Mouse (Mus musculus) liver, embryonic 11.5 days (tissue): Measurements from ENCODE around the gene Pnpla8. TPM values are rescaled to one million over a fixed set of nuclear protein-coding genes. Genes with fewer than 3 reads are reported as not detected.
A peak's percentile ranks its signal among the peaks of the same experiment; 100 is the strongest.
"Not testable (repeated sequence)": the region's sequence is repeated elsewhere in the genome, so short reads cannot be mapped to it uniquely, and the experiment has no call there.

Source experiments
- ATAC-seq: fragments of 200-750 bp; cut with Nextera tagmentation; replicated peaks from 2 replicates; pipeline ENCODE4 v1.8.0; 2017; ENCODE audit warnings: moderate number of reproducible peaks, mild to moderate bottlenecking, moderate TSS enrichment, moderate library complexity; ENCODE audit not compliant: low FRiP score
- DNase-seq: peaks from one replicate; pipeline ENCODE4 v3.0.0-alpha.2; 2017; ENCODE audit warnings: low spot score
- H3K27ac ChIP-seq: fragments of 300-500 bp; sonication (generic); 2 replicates; pipeline ENCODE4 v1.5.1; 2014; ENCODE audit warnings: mild to moderate bottlenecking, low read depth, low read length, control low read depth
- H3K27me3 ChIP-seq: fragments of 300-500 bp; sonication (generic); replicated peaks from 2 replicates; pipeline ENCODE4 v1.6.1; 2014; ENCODE audit warnings: low read length, mixed read lengths; ENCODE audit not compliant: control insufficient read depth, insufficient read depth
- H3K36me3 ChIP-seq: fragments of 300-500 bp; sonication (generic); 2 replicates; pipeline ENCODE4 v1.6.1; 2014; ENCODE audit warnings: mild to moderate bottlenecking, low read length, moderate library complexity, mixed read lengths; ENCODE audit not compliant: control insufficient read depth, insufficient read depth
- H3K4me1 ChIP-seq: fragments of 300-500 bp; sonication (generic); replicated peaks from 2 replicates; pipeline ENCODE4 v1.6.1; 2014; ENCODE audit warnings: low read length, mixed read lengths; ENCODE audit not compliant: control insufficient read depth, insufficient read depth
- H3K4me2 ChIP-seq: fragments of 300-500 bp; sonication (generic); 2 replicates; pipeline ENCODE4 v1.6.1; 2014; ENCODE audit warnings: mild to moderate bottlenecking, control low read depth, moderate library complexity
- H3K4me3 ChIP-seq: fragments of 300-500 bp; sonication (generic); 2 replicates; pipeline ENCODE4 v1.5.1; 2014; ENCODE audit warnings: low read depth, low read length, control low read depth
- H3K9ac ChIP-seq: fragments of 300-500 bp; sonication (generic); 2 replicates; pipeline ENCODE4 v1.6.1; 2014; ENCODE audit warnings: low read depth, low read length, control low read depth
- H3K9me3 ChIP-seq: fragments of 300-500 bp; sonication (generic); 2 replicates; pipeline ENCODE4 v1.6.1; 2016; ENCODE audit warnings: low read length, inconsistent platforms, mixed read lengths; ENCODE audit not compliant: control insufficient read depth
- WGBS: fragments of 180-500 bp; shearing (Covaris S2); extraction: QIAGEN DNeasy Blood & Tissue Kit; methylation state at CpG from one replicate; pipeline ENCODE4 v1.1.7; 2014; 5-methylcytosine and 5-hydroxymethylcytosine counted together
- polyA plus RNA-seq: library from polyadenylated mRNA; unstranded; fragments of >200 nt; fragmentation: Nextera tagmentation; extraction: Ambion mirVana; gene quantifications from 2 replicates; pipeline ENCODE4 v1.2.1, GENCODE M21; 2014

The Pnpla8 gene
- 29.3 and 40.0 TPM in 2 replicates for polyA plus RNA-seq

DNA sequence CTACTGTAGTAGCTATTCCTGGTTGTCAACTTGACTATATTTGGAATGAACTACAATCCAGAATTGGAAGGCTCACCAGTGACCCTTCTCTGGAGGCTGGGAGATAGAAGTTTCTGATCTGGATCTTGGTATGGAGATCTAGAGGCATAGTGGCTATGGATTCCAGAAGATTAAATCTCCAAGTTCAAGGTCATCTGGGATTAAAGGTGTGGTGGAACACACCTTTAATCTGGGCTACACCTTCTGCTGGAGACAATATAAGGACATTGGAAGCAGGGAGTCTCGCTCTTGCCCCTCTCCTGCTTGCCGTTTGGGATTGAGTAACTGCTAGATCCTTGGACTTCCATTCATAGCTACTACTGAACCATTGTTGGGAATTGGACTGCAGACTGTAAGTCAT lies at the start of gene Pnpla8:
Gene Pnpla8 (plus strand): TSS at position 301 of the 400 bp plus-strand sequence.
- not testable (repeated sequence) for H3K27ac ChIP-seq, H3K9me3 ChIP-seq, H3K36me3 ChIP-seq, H3K27me3 ChIP-seq, DNase-seq, ATAC-seq, H3K4me1 ChIP-seq
- H3K9ac ChIP-seq = peak within 1 kb of the TSS; percentile 59
- whole genome bisulfite sequencing = 85% methylated on average over 2 of the region's 2 CpGs
- H3K4me2 ChIP-seq = peak within 1 kb of the TSS; percentile 81
- peak within 1 kb of the TSS; percentile 63 for H3K4me3 ChIP-seq

DNA sequence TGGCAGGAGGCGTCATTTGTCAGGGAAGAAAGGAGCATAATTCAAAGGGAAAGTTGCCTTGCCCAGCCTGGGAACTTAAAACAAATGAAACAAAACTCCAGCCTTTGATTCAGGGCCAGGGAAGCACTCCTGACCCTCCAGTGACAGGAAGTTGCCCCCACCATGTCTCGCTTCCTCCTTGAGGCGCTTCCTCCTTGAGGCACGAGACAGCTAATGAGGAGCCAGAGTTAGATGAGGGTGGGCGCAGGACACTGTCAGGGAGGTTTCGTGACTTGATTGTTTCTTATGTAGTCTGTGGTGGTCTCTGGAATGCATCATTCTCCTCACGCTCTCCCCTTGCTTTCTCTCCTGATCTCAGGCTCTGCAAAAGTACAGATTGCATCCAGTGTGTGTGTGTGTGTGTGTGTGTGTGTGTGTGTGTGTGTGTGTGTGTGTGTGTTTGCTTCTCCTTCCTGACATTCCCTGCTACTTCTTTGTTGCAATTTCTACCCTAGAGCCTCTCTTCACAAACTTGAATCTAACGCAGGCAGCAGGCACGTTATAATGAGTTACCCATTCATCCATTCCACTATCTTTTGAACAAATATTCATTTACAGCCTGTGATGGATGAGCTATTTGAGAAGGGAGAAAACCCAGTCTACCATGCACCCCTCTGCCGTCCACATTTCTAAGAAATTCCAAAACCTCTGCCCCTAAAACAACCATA lies 44.7 kb upstream of the Pnpla8 start:
- Histone ChIP-seq H3K4me2 (no peak overlapping the region), H3K9me3 (no peaks in the 10 kb centered on the region), H3K4me3 (no peak overlapping the region), H3K27ac (no peak overlapping the region), H3K36me3 (no peaks in the 10 kb centered on the region), H3K9ac (no peak overlapping the region), H3K27me3 (no peaks in the 10 kb centered on the region), H3K4me1 (no peaks in the 10 kb centered on the region)
- ATAC-seq (no peak), DNase-seq (no peak)
- 43% methylated on average over 10 of the region's 10 CpGs for WGBS

- H3K4me3 ChIP-seq = no peak overlapping the region
- H3K4me2 ChIP-seq = no peak overlapping the region
- 87% methylated on average over 2 of the region's 2 CpGs for WGBS
- ATAC-seq (no peak), DNase-seq (no peak)
- no peak overlapping the region for H3K27ac ChIP-seq
- H3K4me1 ChIP-seq = no peaks in the 10 kb centered on the region
- H3K27me3 ChIP-seq = no peaks in the 10 kb centered on the region
- no peak overlapping the region for H3K9ac ChIP-seq
- no peaks in the 10 kb centered on the region for H3K36me3 ChIP-seq
- H3K9me3 ChIP-seq = no peaks in the 10 kb centered on the region
Measured at GRCm38 (mm10) chr12:44177038-44177355, 44.2 kb upstream of the Pnpla8 start.

DNA sequence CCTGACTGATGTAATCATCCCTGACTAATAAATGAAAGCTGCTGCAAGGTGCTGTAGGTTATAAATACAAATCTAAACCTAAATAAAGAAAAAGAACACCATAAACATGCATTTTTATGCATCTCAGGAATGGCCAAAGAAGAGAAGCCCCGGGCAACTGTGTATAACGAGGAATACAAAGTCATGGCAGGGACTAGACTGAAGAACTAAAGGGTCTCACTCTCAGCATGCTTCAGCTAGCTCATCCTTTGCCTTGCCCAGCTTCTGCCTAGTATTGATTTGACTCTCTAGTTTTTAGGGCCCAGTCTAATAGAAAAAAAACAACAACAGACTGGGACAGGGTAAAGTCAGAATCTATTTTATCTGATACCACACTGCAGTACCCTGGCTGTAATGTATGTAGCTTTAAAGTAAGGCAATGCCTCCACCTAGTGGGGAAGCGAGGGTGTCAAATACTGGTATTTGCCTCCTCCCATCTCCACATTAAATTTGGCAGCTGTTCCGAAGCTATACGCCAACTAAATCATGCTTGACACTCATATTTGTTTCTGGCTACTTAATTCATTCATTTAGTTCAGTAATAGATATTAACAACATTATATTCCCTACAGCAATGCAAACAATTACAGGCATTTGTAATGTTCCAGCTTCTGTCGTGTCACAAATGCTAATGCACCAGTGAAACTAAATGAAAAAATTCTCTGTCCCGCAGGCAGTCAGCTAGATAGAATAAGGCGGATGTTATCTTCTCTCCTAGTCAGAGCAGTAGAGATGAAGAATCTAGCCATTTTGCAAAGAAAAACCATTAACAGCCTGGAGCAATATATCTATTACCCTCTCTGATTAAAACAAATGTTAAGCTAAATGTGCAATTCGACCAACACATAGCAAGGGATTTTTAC lies 39.8 kb upstream of the Pnpla8 start:
- DNase-seq = no peak

DNA sequence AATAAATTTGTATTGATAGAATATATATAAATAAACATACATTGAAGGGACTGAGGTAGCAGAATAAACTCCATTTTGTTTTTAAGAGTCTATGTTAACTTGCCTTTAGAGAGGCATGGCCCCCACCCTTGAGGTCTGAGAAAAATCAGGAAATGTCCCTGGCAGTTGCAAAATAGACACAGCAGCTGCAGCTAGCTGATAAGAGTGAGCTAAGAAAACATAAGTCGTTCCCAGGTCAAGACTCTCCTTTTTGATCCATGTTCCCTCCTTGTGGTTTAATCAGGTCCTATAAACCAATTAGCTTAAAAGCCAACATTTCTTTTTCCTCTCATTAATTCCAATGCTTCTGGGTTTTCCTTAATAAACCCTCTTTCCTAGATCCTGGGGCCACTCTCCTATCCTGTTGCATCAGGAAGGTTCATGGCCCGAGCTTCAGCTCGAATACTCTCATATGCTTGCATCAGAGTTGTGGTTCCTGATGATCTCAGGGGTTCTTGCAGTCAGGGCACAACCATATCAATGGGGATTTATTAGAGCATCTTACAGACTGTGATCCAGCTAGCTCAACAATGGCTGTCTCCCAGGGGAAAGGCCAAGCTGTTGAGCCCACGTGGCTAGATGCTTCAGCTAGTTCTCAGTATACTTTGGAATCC lies 23.2 kb upstream of the Pnpla8 start:
- ATAC-seq (peak; percentile 87), DNase-seq (no peak)
- H3K27me3 ChIP-seq = no peaks in the 10 kb centered on the region
- H3K4me2 ChIP-seq = no peak overlapping the region
- H3K4me3 ChIP-seq = no peak overlapping the region
- H3K9ac ChIP-seq = no peak overlapping the region
- no peaks in the 10 kb centered on the region for H3K36me3 ChIP-seq
- WGBS = 33% methylated on average over 4 of the region's 4 CpGs
- H3K4me1 ChIP-seq = peaks cover 6% of the 10 kb centered on the region
- no peaks in the 10 kb centered on the region for H3K9me3 ChIP-seq
- H3K27ac ChIP-seq = no peak overlapping the region

More for the DNA sequence above, 39.8 kb upstream of the Pnpla8 start:
- Histone ChIP-seq H3K36me3 (no peaks in the 10 kb centered on the region), H3K27ac (no peak overlapping the region), H3K9me3 (no peaks in the 10 kb centered on the region), H3K4me3 (no peak overlapping the region), H3K27me3 (no peaks in the 10 kb centered on the region), H3K4me1 (no peaks in the 10 kb centered on the region), H3K9ac (no peak overlapping the region), H3K4me2 (no peak overlapping the region)
- 56% methylated on average over 9 of the region's 9 CpGs for WGBS
- no peak; the same call in 1 of the 2 replicates for ATAC-seq

DNA sequence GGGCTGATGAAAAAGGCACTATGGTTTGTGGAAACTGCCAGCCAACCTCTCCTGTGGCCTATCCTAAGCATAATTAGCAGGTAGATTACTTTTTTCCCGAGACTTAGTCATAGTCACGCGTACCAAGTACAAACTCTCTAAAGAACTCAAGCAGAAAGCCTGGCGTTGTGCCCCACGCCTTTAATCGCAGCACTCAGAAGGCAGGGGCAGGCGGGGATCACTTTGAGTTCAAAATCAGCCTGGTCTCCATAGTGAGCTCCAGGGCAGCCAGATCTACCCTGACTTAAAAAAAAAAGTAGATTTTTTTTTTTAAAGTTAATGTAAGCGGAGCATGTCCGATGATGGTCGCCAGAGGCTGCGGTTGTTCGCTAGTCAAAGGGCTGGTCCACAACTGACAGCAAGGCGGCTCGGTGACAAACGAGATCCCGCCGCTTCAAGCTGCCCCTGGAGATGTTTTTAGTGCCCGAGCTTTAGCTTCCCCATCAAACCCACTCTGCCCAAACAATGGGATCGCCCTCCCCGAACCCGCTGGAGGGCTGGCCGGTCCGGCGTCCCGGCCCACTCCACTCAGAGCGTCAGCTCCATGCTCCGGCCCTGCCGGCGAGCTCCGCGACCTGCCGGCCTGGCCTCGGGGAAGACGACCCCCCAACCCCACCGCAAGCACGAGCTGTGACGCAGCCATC lies 11.9 kb upstream of the Pnpla8 start:
- peak overlapping the region; percentile 82 for H3K4me2 ChIP-seq
- H3K36me3 ChIP-seq = 0 out of 2 replicates have a peak, but pooled peaks cover 2% of the 10 kb centered on the region
- no peaks in the 10 kb centered on the region for H3K9me3 ChIP-seq
- peak overlapping the region; percentile 75 for H3K27ac ChIP-seq
- H3K27me3 ChIP-seq = no peaks in the 10 kb centered on the region
- DNase-seq (peak; percentile 44), ATAC-seq (no peak)
- H3K4me1 ChIP-seq = no peaks in the 10 kb centered on the region; the same call in 1 of the 2 replicates
- peak overlapping the region; percentile 92 for H3K4me3 ChIP-seq
- H3K9ac ChIP-seq = peak overlapping the region; percentile 89
- WGBS = under 1% methylated on average over 37 of the region's 37 CpGs

DNA sequence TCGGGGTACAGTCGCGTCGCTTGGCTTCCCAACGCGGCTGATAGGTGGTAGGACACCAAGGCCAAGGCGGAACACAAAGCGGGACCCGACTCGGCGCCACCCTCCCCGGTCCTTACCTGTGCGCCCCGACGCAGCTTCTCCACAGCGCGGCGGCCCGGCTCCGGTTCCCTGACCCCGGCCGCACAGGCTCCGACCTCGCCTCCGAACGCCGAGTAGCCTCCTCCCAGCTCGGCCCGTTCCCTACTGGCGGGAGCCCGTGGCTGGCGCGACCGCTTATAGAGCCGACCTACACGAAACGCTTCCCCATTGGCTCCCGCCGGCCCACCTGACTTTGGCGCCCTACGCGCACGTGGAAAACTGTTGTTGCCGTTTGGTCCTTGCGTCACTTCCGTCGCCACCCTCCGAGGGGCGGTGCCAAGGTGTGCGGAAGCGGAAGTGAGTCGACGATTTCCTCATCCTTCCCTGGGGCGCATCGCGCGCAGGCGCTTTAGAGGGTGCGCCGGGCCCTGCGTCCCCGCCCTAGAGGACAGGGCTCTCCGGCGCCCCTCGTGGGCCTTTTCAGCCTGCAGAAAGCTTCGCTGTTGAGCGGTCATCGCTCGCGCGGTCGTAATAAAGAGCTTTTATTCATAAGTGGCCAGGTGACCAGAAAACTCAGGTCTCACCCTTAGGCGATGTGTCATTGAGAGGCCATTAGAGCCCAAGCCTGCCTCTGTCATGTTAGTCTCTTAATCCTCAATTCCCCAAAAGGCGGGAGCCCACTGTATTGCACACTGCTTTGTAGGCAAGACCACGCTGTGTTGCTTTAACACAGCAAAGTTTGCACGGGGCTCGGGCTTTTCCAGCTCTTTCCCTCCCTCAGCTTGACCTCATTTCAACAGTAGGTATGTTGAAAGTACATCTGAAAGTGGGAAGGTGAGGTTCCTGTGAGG lies 11.1 kb upstream of the Pnpla8 start, which contains the start of gene Dnajb9:
Gene Dnajb9 (minus strand): TSS at position 503 of the 929 bp plus-strand sequence.
- Histone ChIP-seq H3K9me3 (no peaks in the 10 kb centered on the region), H3K27ac (peak within 1 kb of the TSS; percentile 75), H3K9ac (peak within 1 kb of the TSS; percentile 89), H3K4me1 (no peaks in the 10 kb centered on the region; the same call in 1 of the 2 replicates), H3K27me3 (no peaks in the 10 kb centered on the region), H3K4me3 (peak within 1 kb of the TSS; percentile 92), H3K36me3 (0 out of 2 replicates have a peak, but pooled peaks cover 2% of the 10 kb centered on the region), H3K4me2 (peak within 1 kb of the TSS; percentile 82)
- ATAC-seq (peak; percentile 99), DNase-seq (peak; percentile 99)
- under 1% methylated on average over 77 of the region's 77 CpGs for WGBS
